Mouse (Mus musculus) kidney, adult 10 weeks (tissue): ENCODE results near the gene Fadd. TPM values are rescaled to one million over a fixed set of nuclear protein-coding genes. Genes with fewer than 3 reads are reported as not detected.

ENCODE experiments used
- polyA plus RNA-seq: library from polyadenylated mRNA; stranded (reverse); fragments of 350-450 nt; fragmentation: Illumina TruSeq; extraction: RNeasy Lipid Tissue Mini Kit (QIAGEN cat#74804); gene quantifications from one replicate; pipeline ENCODE4 v1.2.3, GENCODE M21; 2014; ENCODE audit warnings: low read depth, low replicate concordance

The Fadd gene
- polyA plus RNA-seq = 4.9 TPM

GRCm38 (mm10) chr7:144582284-144582980 is at the start of gene Fadd:
TSS of gene Fadd (minus strand) at chr7:144582463.

GRCm38 (mm10) chr7:144553237-144554122 is 28.8 kb downstream of the Fadd start, which contains the start of gene Ppfia1:
TSS of gene Ppfia1 (minus strand) at chr7:144553729.

Other genes with a start within 250 kb of the Fadd start
- gene Cttn, start 111.5 kb downstream of the Fadd start, polyA plus RNA-seq = 23.4 TPM
- 126 TPM for gene Ppfia1, start 28.7 kb downstream of the Fadd start, polyA plus RNA-seq
- gene Ano1, start 169.5 kb upstream of the Fadd start, polyA plus RNA-seq = 2.3 TPM